Mouse (Mus musculus) skeletal muscle tissue, adult 2 months (tissue): ENCODE results near the gene Cacng4.

Source experiments
- DNase-seq: peaks from one replicate; pipeline ENCODE4 v3.0.0-alpha.2; 2012; ENCODE audit warnings: low read depth, low spot score

Cacng4 gene

GRCm38 (mm10) chr11:107794547-107795269 is at the start of gene Cacng4:
Cacng4 (minus strand) TSS chr11:107794557.
- DNase-seq, result no peak

GRCm38 (mm10) chr11:107833351-107834040 is 39.1 kb upstream of the Cacng4 start:
- no peak for DNase-seq

GRCm38 (mm10) chr11:107817196-107817595 is 22.8 kb upstream of the Cacng4 start:
- DNase-seq, result no peak

GRCm38 (mm10) chr11:107812941-107813648 is 18.7 kb upstream of the Cacng4 start:
- DNase-seq, result peak; percentile 7

- no peak for DNase-seq
Observed at GRCm38 (mm10) chr11:107812429-107812828, 18.1 kb upstream of the Cacng4 start.

GRCm38 (mm10) chr11:107808508-107808907 is 14.2 kb upstream of the Cacng4 start:
- no peak for DNase-seq

GRCm38 (mm10) chr11:107806058-107806457 is 11.7 kb upstream of the Cacng4 start:
- no peak for DNase-seq

GRCm38 (mm10) chr11:107801946-107802345 is 7.6 kb upstream of the Cacng4 start:
- DNase-seq, result no peak

- DNase-seq, result no peak
Observed at GRCm38 (mm10) chr11:107799331-107799730, 5.0 kb upstream of the Cacng4 start.

- DNase-seq, result no peak
Observed at GRCm38 (mm10) chr11:107796346-107796745, 2.0 kb upstream of the Cacng4 start.

GRCm38 (mm10) chr11:107795384-107796035 is 1.2 kb upstream of the Cacng4 start:
- no peak for DNase-seq

GRCm38 (mm10) chr11:107794103-107794493 is 259 bp downstream of the Cacng4 start:
- no peak for DNase-seq

GRCm38 (mm10) chr11:107793200-107794102 is 906 bp downstream of the Cacng4 start:
- DNase-seq, result no peak

- DNase-seq, result no peak
Observed at GRCm38 (mm10) chr11:107792136-107792535, 2.2 kb downstream of the Cacng4 start.

- DNase-seq, result no peak
Observed at GRCm38 (mm10) chr11:107785761-107786160, 8.6 kb downstream of the Cacng4 start.

GRCm38 (mm10) chr11:107785288-107785687 is 9.1 kb downstream of the Cacng4 start:
- DNase-seq, result no peak

GRCm38 (mm10) chr11:107783861-107784754 is 10.2 kb downstream of the Cacng4 start:
- DNase-seq, result no peak

- DNase-seq, result no peak
Observed at GRCm38 (mm10) chr11:107782591-107782990, 11.8 kb downstream of the Cacng4 start.

GRCm38 (mm10) chr11:107778859-107779258 is 15.5 kb downstream of the Cacng4 start:
- no peak for DNase-seq

- DNase-seq, result no peak
Observed at GRCm38 (mm10) chr11:107777487-107777886, 16.9 kb downstream of the Cacng4 start.
